Mouse (Mus musculus) kidney, adult 2 months (tissue): ENCODE results near the gene 4930469K13Rik.

Experiments
- CTCF ChIP-seq: fragments of 200-500 bp; conservative IDR thresholded peaks from 2 replicates; pipeline ENCODE4 v1.5.1; 2011; ENCODE audit warnings: low read depth, mild to moderate bottlenecking, control low read depth, low read length, moderate library complexity, mixed read lengths; ENCODE audit not compliant: insufficient read depth, insufficient read length
- POLR2A ChIP-seq: fragments of 200-500 bp; IDR thresholded peaks from one replicate; pipeline ENCODE4 v1.6.1; 2011; ENCODE audit warnings: low read depth, low read length, control low read depth

DNA sequence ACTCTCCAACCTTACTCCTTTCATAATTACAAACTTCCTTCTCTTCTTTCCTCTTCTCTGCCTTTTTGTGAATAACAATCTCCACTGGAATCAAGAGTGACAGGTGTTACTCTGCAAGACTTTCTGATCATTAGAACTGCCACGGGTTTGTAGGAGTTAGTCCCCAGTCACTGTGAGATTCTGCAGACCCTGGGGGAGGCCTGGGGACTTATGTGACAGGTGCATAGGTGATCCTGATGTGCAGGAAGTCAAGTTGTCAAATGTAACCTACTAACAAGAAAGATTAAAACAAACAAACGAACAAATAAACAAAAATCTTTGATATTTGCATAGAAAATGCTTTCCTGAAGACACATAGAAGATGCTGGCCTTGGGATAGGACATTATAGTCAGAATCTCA lies 35.1 kb downstream of the 4930469K13Rik start:
- TF ChIP-seq CTCF = no peak
- no peak for TF ChIP-seq POLR2A
